Mouse (Mus musculus): ENCODE measurements around the gene Vav1. TPM values are rescaled to one million over a fixed set of nuclear protein-coding genes. Genes with fewer than 3 reads are reported as not detected.
"Not testable (repeated sequence)": the region's sequence is repeated elsewhere in the genome, so short reads cannot be mapped to it uniquely, and the experiment has no call there.

Gene Vav1
- polyA plus RNA-seq, 1 experiment from 2014 or later: 1.4 TPM

GRCm38 (mm10) chr17:57273846-57274245, 5.1 kb upstream of the Vav1 start:
- no peaks in the 10 kb centered on the region for H3K9me3 ChIP-seq (ENCODE audit: control insufficient read depth, low read length)
- no peaks in the 10 kb centered on the region; the same call in 1 of the 2 replicates for H3K4me1 ChIP-seq (replicated peaks; ENCODE audit: control insufficient read depth, insufficient read depth)
- no peaks in the 10 kb centered on the region for H3K27me3 ChIP-seq (ENCODE audit: control insufficient read depth, insufficient read depth, low read length)
- WGBS: 32% methylated on average over 7 of the region's 7 CpGs
- H3K36me3 ChIP-seq (ENCODE audit: control insufficient read depth, insufficient read depth, low read length): no peaks in the 10 kb centered on the region
- DNase-seq (ENCODE audit: low spot score) (no peak), ATAC-seq (ENCODE audit: low FRiP score, low TSS enrichment) (no peak)
- TF ChIP-seq CTCF (IDR thresholded peaks at IDR 0.05; ENCODE audit: low read depth) (no peak), EP300 (optimal IDR thresholded peaks at IDR 0.05) (no peak)
- no peak overlapping the region for H3K9ac ChIP-seq (ENCODE audit: low read length)
- peak overlapping the region; percentile 6; the same call in 1 of the 2 replicates for H3K4me2 ChIP-seq (replicated peaks; ENCODE audit: low read depth)
- no peak overlapping the region for H3K27ac ChIP-seq (replicated peaks)
- H3K4me3 ChIP-seq (ENCODE audit: low read depth, low read length): no peak overlapping the region

GRCm38 (mm10) chr17:57274686-57275085, 4.2 kb upstream of the Vav1 start:
- Histone ChIP-seq H3K4me1 (replicated peaks; ENCODE audit: control insufficient read depth, insufficient read depth) (no peaks in the 10 kb centered on the region; the same call in 1 of the 2 replicates), H3K27me3 (ENCODE audit: control insufficient read depth, insufficient read depth, low read length) (no peaks in the 10 kb centered on the region), H3K4me2 (replicated peaks; ENCODE audit: low read depth) (peak overlapping the region; percentile 80), H3K27ac (replicated peaks) (peak overlapping the region; percentile 89), H3K4me3 (ENCODE audit: low read depth, low read length) (peak overlapping the region; percentile 65), H3K9me3 (ENCODE audit: control insufficient read depth, low read length) (no peaks in the 10 kb centered on the region), H3K9ac (ENCODE audit: low read length) (peak overlapping the region; percentile 73), H3K36me3 (ENCODE audit: control insufficient read depth, insufficient read depth, low read length) (no peaks in the 10 kb centered on the region)
- no peak for ATAC-seq (ENCODE audit: low FRiP score, low TSS enrichment)
- DNase-seq (ENCODE audit: low spot score): no peak
- TF ChIP-seq CTCF (IDR thresholded peaks at IDR 0.05; ENCODE audit: low read depth) (no peak; the same call in 1 of the 2 replicates), EP300 (optimal IDR thresholded peaks at IDR 0.05) (no peak)
- 4% methylated on average over 15 of the region's 15 CpGs for WGBS

- Histone ChIP-seq H3K9ac (ENCODE audit: low read length) (peak overlapping the region; percentile 73), H3K36me3 (ENCODE audit: control insufficient read depth, insufficient read depth, low read length) (no peaks in the 10 kb centered on the region), H3K4me3 (ENCODE audit: low read depth, low read length) (peak overlapping the region; percentile 65), H3K27me3 (ENCODE audit: control insufficient read depth, insufficient read depth, low read length) (no peaks in the 10 kb centered on the region), H3K4me1 (replicated peaks; ENCODE audit: control insufficient read depth, insufficient read depth) (no peaks in the 10 kb centered on the region; the same call in 1 of the 2 replicates), H3K27ac (replicated peaks) (peak overlapping the region; percentile 89), H3K4me2 (replicated peaks; ENCODE audit: low read depth) (peak overlapping the region; percentile 80), H3K9me3 (ENCODE audit: control insufficient read depth, low read length) (no peaks in the 10 kb centered on the region)
- ATAC-seq (ENCODE audit: low FRiP score, low TSS enrichment): peak; percentile 93
- DNase-seq (ENCODE audit: low spot score): peak; percentile 98
- 2% methylated on average over 44 of the region's 53 CpGs for WGBS
- TF ChIP-seq EP300 (optimal IDR thresholded peaks at IDR 0.05) (no peak), CTCF (IDR thresholded peaks at IDR 0.05; ENCODE audit: low read depth) (peak; percentile 3; the same call in 1 of the 2 replicates)
Observed at GRCm38 (mm10) chr17:57275111-57275996, 3.5 kb upstream of the Vav1 start.

- peak overlapping the region; percentile 69 for H3K27ac ChIP-seq (replicated peaks)
- ATAC-seq (ENCODE audit: low FRiP score, low TSS enrichment) (0 out of 2 replicates have a peak, but pooled peaks have one; percentile 12), DNase-seq (ENCODE audit: low spot score) (peak; percentile 30)
- H3K4me1 ChIP-seq (replicated peaks; ENCODE audit: control insufficient read depth, insufficient read depth): no peaks in the 10 kb centered on the region; the same call in 1 of the 2 replicates
- no peaks in the 10 kb centered on the region for H3K27me3 ChIP-seq (ENCODE audit: control insufficient read depth, insufficient read depth, low read length)
- peak overlapping the region; percentile 65 for H3K4me3 ChIP-seq (ENCODE audit: low read depth, low read length)
- no peaks in the 10 kb centered on the region for H3K9me3 ChIP-seq (ENCODE audit: control insufficient read depth, low read length)
- H3K9ac ChIP-seq (ENCODE audit: low read length): peak overlapping the region; percentile 51
- peak overlapping the region; percentile 80 for H3K4me2 ChIP-seq (replicated peaks; ENCODE audit: low read depth)
- under 1% methylated on average over 13 of the region's 13 CpGs for WGBS
- no peaks in the 10 kb centered on the region for H3K36me3 ChIP-seq (ENCODE audit: control insufficient read depth, insufficient read depth, low read length)
- TF ChIP-seq CTCF (IDR thresholded peaks at IDR 0.05; ENCODE audit: low read depth): no peak
- TF ChIP-seq EP300 (optimal IDR thresholded peaks at IDR 0.05): no peak
Observed at GRCm38 (mm10) chr17:57275997-57276351, 2.9 kb upstream of the Vav1 start.

GRCm38 (mm10) chr17:57276634-57277121, 2.2 kb upstream of the Vav1 start:
- peak; percentile 91 for TF ChIP-seq CTCF (IDR thresholded peaks at IDR 0.05; ENCODE audit: low read depth)
- TF ChIP-seq EP300 (optimal IDR thresholded peaks at IDR 0.05): no peak
- no peak overlapping the region for H3K9ac ChIP-seq (ENCODE audit: low read length)
- WGBS: under 1% methylated on average over 20 of the region's 20 CpGs
- H3K4me2 ChIP-seq (replicated peaks; ENCODE audit: low read depth): peak overlapping the region; percentile 80
- no peaks in the 10 kb centered on the region for H3K9me3 ChIP-seq (ENCODE audit: control insufficient read depth, low read length)
- DNase-seq (ENCODE audit: low spot score) (peak; percentile 72), ATAC-seq (ENCODE audit: low FRiP score, low TSS enrichment) (peak; percentile 44)
- H3K4me1 ChIP-seq (replicated peaks; ENCODE audit: control insufficient read depth, insufficient read depth): no peaks in the 10 kb centered on the region; the same call in 1 of the 2 replicates
- peak overlapping the region; percentile 65 for H3K4me3 ChIP-seq (ENCODE audit: low read depth, low read length)
- H3K36me3 ChIP-seq (ENCODE audit: control insufficient read depth, insufficient read depth, low read length): no peaks in the 10 kb centered on the region
- 0 out of 2 replicates have a peak overlapping the region, but pooled peaks have one; percentile 8 for H3K27ac ChIP-seq (replicated peaks)
- no peaks in the 10 kb centered on the region for H3K27me3 ChIP-seq (ENCODE audit: control insufficient read depth, insufficient read depth, low read length)

- DNase-seq (ENCODE audit: low spot score); ATAC-seq (ENCODE audit: low FRiP score, low TSS enrichment); H3K4me1 ChIP-seq (replicated peaks; ENCODE audit: control insufficient read depth, insufficient read depth); H3K9ac ChIP-seq (ENCODE audit: low read length); H3K27me3 ChIP-seq (ENCODE audit: control insufficient read depth, insufficient read depth, low read length); H3K36me3 ChIP-seq (ENCODE audit: control insufficient read depth, insufficient read depth, low read length); H3K27ac ChIP-seq (replicated peaks); H3K9me3 ChIP-seq (ENCODE audit: control insufficient read depth, low read length); H3K4me2 ChIP-seq (replicated peaks; ENCODE audit: low read depth); H3K4me3 ChIP-seq (ENCODE audit: low read depth, low read length): not testable (repeated sequence)
- 77% methylated on average over 4 of the region's 5 CpGs for WGBS
Observed at GRCm38 (mm10) chr17:57277598-57278261, 1.2 kb upstream of the Vav1 start.
